8 mouse cellular contexts compared by ENCODE assay signal in genomic region chr3:144556625-144557324, GRCm38 (mm10). TPM values are rescaled to one million over a fixed set of nuclear protein-coding genes. Genes with fewer than 3 reads are reported as not detected.
DNase-seq lines count a peak whose midpoint lies in the region; ATAC-seq and TF ChIP-seq lines count a peak whose summit lies in the region.

No protein-coding gene starts in this region.

- TF ChIP-seq POLR2A in testis, adult 2 months (IDR thresholded peaks at IDR 0.05; ENCODE audit: control insufficient read depth, low read depth, low read length), result no peak

- peak overlapping the region; percentile 66 for H3K4me3 ChIP-seq in testis, adult 2 months (ENCODE audit: control insufficient read depth, low read depth, low read length)
- H3K4me3 ChIP-seq in hindbrain, embryonic 13.5 days, result peak overlapping the region; percentile 24
- no peak overlapping the region; the same call in 1 of the 2 replicates for H3K4me3 ChIP-seq in limb, embryonic 12.5 days (replicated peaks)

- H3K27ac ChIP-seq in testis, adult 2 months (ENCODE audit: control insufficient read depth, insufficient read depth, low read depth, low read length), result no peak overlapping the region
- H3K27ac ChIP-seq in hindbrain, embryonic 13.5 days, result 0 out of 2 replicates have a peak overlapping the region, but pooled peaks have one; percentile 0
- H3K27ac ChIP-seq in limb, embryonic 12.5 days, result no peak overlapping the region

- peak overlapping the region; percentile 57 for H3K9ac ChIP-seq in hindbrain, embryonic 13.5 days
- H3K9ac ChIP-seq in limb, embryonic 12.5 days (replicated peaks), result no peak overlapping the region

- no peaks in the 10 kb centered on the region for H3K9me3 ChIP-seq in hindbrain, embryonic 13.5 days
- no peaks in the 10 kb centered on the region for H3K9me3 ChIP-seq in limb, embryonic 12.5 days

- DNase-seq in testis, postnatal 10 days (ENCODE audit: low spot score), result no peak
- DNase-seq in c-Kit-positive CD71-positive TER-119-positive erythroid progenitor cells, embryonic 14.5 days (ENCODE audit: low spot score), result no peak
- no peak for DNase-seq in left cerebral cortex, adult 9 months (ENCODE audit: low spot score in 2 of 2)
- no peak for DNase-seq in frontal cortex, postnatal 14 days (ENCODE audit: low spot score in 2 of 2)
- no peak for DNase-seq in spleen, postnatal 10 days (ENCODE audit: low spot score in 2 of 2)

- no peaks in the 10 kb centered on the region for H3K36me3 ChIP-seq in testis, adult 2 months (ENCODE audit: control insufficient read depth, insufficient read depth, low read length)
- H3K36me3 ChIP-seq in hindbrain, embryonic 13.5 days, result no peaks in the 10 kb centered on the region
- no peaks in the 10 kb centered on the region for H3K36me3 ChIP-seq in limb, embryonic 12.5 days

- no peaks in the 10 kb centered on the region for H3K27me3 ChIP-seq in testis, adult 2 months (ENCODE audit: control insufficient read depth, insufficient read depth, low read length)
- H3K27me3 ChIP-seq in hindbrain, embryonic 13.5 days, result no peaks in the 10 kb centered on the region
- H3K27me3 ChIP-seq in limb, embryonic 12.5 days, result no peaks in the 10 kb centered on the region

- no peak for ATAC-seq in hindbrain, embryonic 13.5 days (ENCODE audit: low FRiP score)
- ATAC-seq in limb, embryonic 12.5 days (ENCODE audit: insufficient number of reproducible peaks, insufficient read depth, low FRiP score, low TSS enrichment, low read depth), result no peak

- H3K4me1 ChIP-seq in testis, adult 2 months (ENCODE audit: control insufficient read depth, insufficient read depth, low read length), result no peaks in the 10 kb centered on the region
- peaks cover 38% of the 10 kb centered on the region for H3K4me1 ChIP-seq in hindbrain, embryonic 13.5 days (replicated peaks)
- peaks cover 34% of the 10 kb centered on the region for H3K4me1 ChIP-seq in limb, embryonic 12.5 days (replicated peaks)

- no peak for TF ChIP-seq CTCF in testis, adult 2 months (IDR thresholded peaks at IDR 0.05; ENCODE audit: control insufficient read depth, insufficient read depth, insufficient replicate concordance, low read depth, low read length)

- WGBS in hindbrain, embryonic 13.5 days, result 4% methylated on average over 16 of the region's 16 CpGs
- WGBS in limb, embryonic 12.5 days, result 8% methylated on average over 16 of the region's 16 CpGs

- peak overlapping the region; percentile 53 for H3K4me2 ChIP-seq in hindbrain, embryonic 13.5 days
- peak overlapping the region; percentile 42 for H3K4me2 ChIP-seq in limb, embryonic 12.5 days

RNA-seq across cellular contexts. Expression of gene Hs2st1, which starts 13.2 kb away (rescaled TPM):
- polyA plus RNA-seq in testis, adult 2 months (2012; rRNA removed), result 2.8 and 3.0 TPM in 2 replicates
- 12.4 and 13.7 TPM in 2 replicates for polyA plus RNA-seq in hindbrain, embryonic 13.5 days (2015; fragmentation: Nextera tagmentation; extraction: Ambion mirVana)
- polyA plus RNA-seq in limb, embryonic 12.5 days (2016; fragmentation: Nextera tagmentation; extraction: Ambion mirVana), result 20.8 and 21.4 TPM in 2 replicates

RNA-seq across cellular contexts. Expression of gene Selenof, which starts 13.3 kb away (rescaled TPM):
- polyA plus RNA-seq in testis, adult 2 months (2012; rRNA removed), result 94.5 and 97.5 TPM in 2 replicates
- polyA plus RNA-seq in hindbrain, embryonic 13.5 days (2015; fragmentation: Nextera tagmentation; extraction: Ambion mirVana), result 552 and 565 TPM in 2 replicates
- 491 and 495 TPM in 2 replicates for polyA plus RNA-seq in limb, embryonic 12.5 days (2016; fragmentation: Nextera tagmentation; extraction: Ambion mirVana)
